ENCODE assay signal across 8 mouse cellular contexts in genomic region chr8:12502321-12502775, GRCm38 (mm10).
A peak's percentile ranks its signal among the peaks of the same experiment; 100 is the strongest.
DNase-seq lines count a peak whose midpoint lies in the region; ATAC-seq and TF ChIP-seq lines count a peak whose summit lies in the region.
"Had no signal": no experiment of that assay in that cellular context is flagged by ENCODE, and none has a peak within 500 bp of the region (broad histone marks: within the 10 kb centered on the region; RNA-seq: fewer than 3 reads in every experiment).

No protein-coding gene starts in this region.

- TF ChIP-seq CTCF in ES-Bruce4 (IDR thresholded peaks at IDR 0.05; ENCODE audit: low read depth, low read length) (no peak), Patski (IDR thresholded peaks at IDR 0.05) (no peak)
- TF ChIP-seq CTCF in lung, postnatal 0 days (IDR thresholded peaks at IDR 0.05): no peak
- no peak for TF ChIP-seq CTCF in stomach, postnatal 0 days (IDR thresholded peaks at IDR 0.05; ENCODE audit: low read depth)

- WGBS in hindbrain, embryonic 12.5 days: under 1% methylated on average over 22 of the region's 22 CpGs
- under 1% methylated on average over 22 of the region's 22 CpGs for WGBS in lung, postnatal 0 days
- WGBS in stomach, postnatal 0 days: under 1% methylated on average over 22 of the region's 22 CpGs

- no peaks in the 10 kb centered on the region for H3K36me3 ChIP-seq in ES-Bruce4 (ENCODE audit: control insufficient read depth, insufficient read depth, low read length, poor library complexity, severe bottlenecking)
- no peaks in the 10 kb centered on the region for H3K36me3 ChIP-seq in hindbrain, embryonic 12.5 days
- H3K36me3 ChIP-seq in lung, postnatal 0 days (ENCODE audit: insufficient read depth, low read length): no peaks in the 10 kb centered on the region
- H3K36me3 ChIP-seq in stomach, postnatal 0 days (ENCODE audit: control insufficient read depth, insufficient read depth, low read length): no peaks in the 10 kb centered on the region

- peak overlapping the region; percentile 52 for H3K4me2 ChIP-seq in hindbrain, embryonic 12.5 days (replicated peaks)
- peak overlapping the region; percentile 46 for H3K4me2 ChIP-seq in lung, postnatal 0 days (replicated peaks; ENCODE audit: low read depth, low read length)
- peak overlapping the region; percentile 51 for H3K4me2 ChIP-seq in stomach, postnatal 0 days (replicated peaks; ENCODE audit: low read depth)

- in situ Hi-C loops in Patski (cut with MboI; ENCODE audit: low pct_unique_long_range_greater_than_20kb): no loop called here

- no peaks in the 10 kb centered on the region for H3K9me3 ChIP-seq in ES-Bruce4 (replicated peaks; ENCODE audit: control insufficient read depth, insufficient read depth, low read length, poor library complexity, severe bottlenecking)
- no peaks in the 10 kb centered on the region for H3K9me3 ChIP-seq in hindbrain, embryonic 12.5 days (replicated peaks)
- H3K9me3 ChIP-seq in lung, postnatal 0 days (ENCODE audit: low read length): no peaks in the 10 kb centered on the region
- H3K9me3 ChIP-seq in stomach, postnatal 0 days (ENCODE audit: control insufficient read depth, low read length): no peaks in the 10 kb centered on the region

- no peak for DNase-seq in Patski (ENCODE audit: low read depth, low spot score)
- DNase-seq in lung, postnatal 0 days (ENCODE audit: low spot score): peak; percentile 28
- DNase-seq in stomach, postnatal 0 days (ENCODE audit: low spot score): peak; percentile 42
- DNase-seq in thymus, postnatal 4 days: no peak

- H3K27me3 ChIP-seq in ES-Bruce4 (ENCODE audit: control insufficient read depth, insufficient read depth, low read length, poor library complexity, severe bottlenecking) (no peaks in the 10 kb centered on the region), Patski (peaks cover 12% of the 10 kb centered on the region)
- H3K27me3 ChIP-seq in hindbrain, embryonic 12.5 days: peaks cover 67% of the 10 kb centered on the region
- peaks cover 46% of the 10 kb centered on the region for H3K27me3 ChIP-seq in lung, postnatal 0 days (replicated peaks; ENCODE audit: insufficient read depth, low read length)
- H3K27me3 ChIP-seq in stomach, postnatal 0 days (ENCODE audit: control insufficient read depth, insufficient read depth, low read length): peaks cover 6% of the 10 kb centered on the region; the same call in 1 of the 2 replicates

- H3K4me3 ChIP-seq in ES-Bruce4 (ENCODE audit: low read depth, low read length): peak overlapping the region; percentile 2; the same call in 1 of the 2 replicates
- H3K4me3 ChIP-seq in hindbrain, embryonic 12.5 days: peak overlapping the region; percentile 24
- H3K4me3 ChIP-seq in lung, postnatal 0 days (ENCODE audit: low read depth, low read length): peak overlapping the region; percentile 23
- H3K4me3 ChIP-seq in stomach, postnatal 0 days (ENCODE audit: low read depth, low read length): peak overlapping the region; percentile 26

- TF ChIP-seq POLR2A in ES-Bruce4 (IDR thresholded peaks at IDR 0.05; ENCODE audit: insufficient read depth, low read length): no peak

- H3K27ac ChIP-seq in ES-Bruce4 (ENCODE audit: insufficient read depth, low read length): peak overlapping the region; percentile 90
- no peak overlapping the region for H3K27ac ChIP-seq in hindbrain, embryonic 12.5 days
- no peak overlapping the region for H3K27ac ChIP-seq in lung, postnatal 0 days (ENCODE audit: low read length)
- no peak overlapping the region for H3K27ac ChIP-seq in stomach, postnatal 0 days (replicated peaks)
- H3K27ac ChIP-seq: liver, embryonic 14.5 days had no signal

- TF ChIP-seq EP300 in ES-Bruce4 (IDR thresholded peaks at IDR 0.05; ENCODE audit: insufficient read depth, low read depth, low read length): peak; percentile 98
- TF ChIP-seq EP300 in lung, postnatal 0 days (IDR thresholded peaks at IDR 0.05): no peak
- no peak for TF ChIP-seq EP300 in stomach, postnatal 0 days (optimal IDR thresholded peaks at IDR 0.05)

- POLR2A ChIA-PET in Patski (lab: Charles Lee): no interaction called here

- ATAC-seq in Patski: peak; percentile 69
- peak; percentile 71; the same call in 1 of the 2 replicates for ATAC-seq in hindbrain, embryonic 12.5 days (ENCODE audit: low FRiP score)
- ATAC-seq in lung, postnatal 0 days: peak; percentile 71
- ATAC-seq in stomach, postnatal 0 days (ENCODE audit: low FRiP score, low TSS enrichment): peak; percentile 75
- no peak for ATAC-seq in activated CD4-positive, CD25-positive, alpha-beta regulatory T cell, adult 4 months

- CTCF ChIA-PET in Patski (lab: Charles Lee): no interaction called here

- peak overlapping the region; percentile 68 for H3K9ac ChIP-seq in ES-Bruce4 (ENCODE audit: low read depth, poor library complexity, severe bottlenecking)
- H3K9ac ChIP-seq in hindbrain, embryonic 12.5 days: no peak overlapping the region
- H3K9ac ChIP-seq in lung, postnatal 0 days (replicated peaks; ENCODE audit: low read depth): no peak overlapping the region
- no peak overlapping the region for H3K9ac ChIP-seq in stomach, postnatal 0 days (ENCODE audit: low read length)
- H3K9ac ChIP-seq: liver, embryonic 14.5 days had no signal

- H3K4me1 ChIP-seq in ES-Bruce4 (ENCODE audit: control insufficient read depth, insufficient read depth, low read length): peaks cover 21% of the 10 kb centered on the region
- peaks cover 33% of the 10 kb centered on the region for H3K4me1 ChIP-seq in hindbrain, embryonic 12.5 days
- no peaks in the 10 kb centered on the region for H3K4me1 ChIP-seq in lung, postnatal 0 days (ENCODE audit: insufficient read depth, low read depth, low read length)
- no peaks in the 10 kb centered on the region for H3K4me1 ChIP-seq in stomach, postnatal 0 days (replicated peaks; ENCODE audit: control insufficient read depth, insufficient read depth)

Comparison
In these comparisons a context has a peak if more than half of its experiments do, and no peak if none do; other contexts are left out.
1. DNase-seq: peak in lung, postnatal 0 days (single experiment) and stomach, postnatal 0 days (single experiment); none in Patski (single experiment) and thymus, postnatal 4 days (single experiment).
2. Peak in every context shown above with its lines, with median percentiles within 50 percentile points of each other: H3K4me3 ChIP-seq and H3K4me2 ChIP-seq.